Mouse (Mus musculus): Measurements from ENCODE around the gene Ets2.
"Not testable (repeated sequence)": the region's sequence is repeated elsewhere in the genome, so short reads cannot be mapped to it uniquely, and the experiment has no call there.

GRCm38 (mm10) chr16:95713077-95713476 lies 11.2 kb downstream of the Ets2 start:
- not testable (repeated sequence) for TF ChIP-seq POLR2A (IDR thresholded peaks at IDR 0.05; ENCODE audit: borderline replicate concordance, extremely low read depth, low read depth, low read length); CTCF (IDR thresholded peaks at IDR 0.05; ENCODE audit: insufficient read depth, low read length)

Measured in lung, adult 2 months (tissue).